Mouse (Mus musculus) MEL (cell line): ENCODE results near the gene Fabp7.

Source experiments
- CTCF ChIP-seq, 3 experiments: IDR thresholded peaks in 2 of 3; conservative IDR thresholded peaks in 1 of 3; 2 replicates each; pipeline ENCODE4 v1.5.1; 2011 to 2012; ENCODE audit warnings: low read length in 3 of 3, low read depth in 2 of 3, mild to moderate bottlenecking in 2 of 3, improper control_type of control experiment in 1 of 3, inconsistent platforms in 1 of 3, mixed read lengths in 1 of 3, moderate library complexity in 1 of 3; ENCODE audit not compliant: control insufficient read depth in 1 of 3, insufficient read depth in 1 of 3, poor library complexity in 1 of 3, severe bottlenecking in 1 of 3
- E2F4 ChIP-seq: IDR thresholded peaks from 2 replicates; pipeline ENCODE4 v1.6.1; 2011; ENCODE audit warnings: low read depth, low read length, improper control_type of control experiment, borderline replicate concordance
- ELF1 ChIP-seq: IDR thresholded peaks from 2 replicates; pipeline ENCODE4 v1.6.1; 2014; ENCODE audit warnings: low read depth, mild to moderate bottlenecking, inconsistent platforms, low read length, improper control_type of control experiment, moderate library complexity
- ETS1 ChIP-seq: IDR thresholded peaks from 2 replicates; pipeline ENCODE4 v1.6.1; 2012; ENCODE audit warnings: low read depth, mild to moderate bottlenecking, inconsistent platforms, low read length, improper control_type of control experiment, moderate library complexity
- HCFC1 ChIP-seq: IDR thresholded peaks from 2 replicates; pipeline ENCODE4 v1.6.1; 2012; ENCODE audit warnings: low read depth, mild to moderate bottlenecking, inconsistent platforms, low read length, improper control_type of control experiment, moderate library complexity
- KAT2A ChIP-seq: conservative IDR thresholded peaks from 2 replicates; pipeline ENCODE4 v1.6.1; 2012; ENCODE audit warnings: low read depth, low read length, improper control_type of control experiment, inconsistent platforms
- MYB ChIP-seq: IDR thresholded peaks from 2 replicates; pipeline ENCODE4 v1.6.1; 2011; ENCODE audit warnings: mild to moderate bottlenecking, low read depth, low read length, improper control_type of control experiment
- POLR2A ChIP-seq, 2 experiments: IDR thresholded peaks; 2 replicates each; pipeline ENCODE4 v1.6.1; 2011 to 2012; ENCODE audit warnings: low read length in 2 of 2, mild to moderate bottlenecking in 2 of 2, control low read depth in 1 of 2, improper control_type of control experiment in 1 of 2, low read depth in 1 of 2, moderate library complexity in 1 of 2; ENCODE audit not compliant: control insufficient read depth in 1 of 2, insufficient read depth in 1 of 2, poor library complexity in 1 of 2
- POLR2AphosphoS2 ChIP-seq: IDR thresholded peaks from 2 replicates; pipeline ENCODE4 v1.6.1; 2011; ENCODE audit warnings: low read length, improper control_type of control experiment
- RCOR1 ChIP-seq: IDR thresholded peaks from 2 replicates; pipeline ENCODE4 v1.6.1; 2012; ENCODE audit warnings: low read depth, mild to moderate bottlenecking, inconsistent platforms, low read length, improper control_type of control experiment
- SMC3 ChIP-seq: IDR thresholded peaks from 2 replicates; pipeline ENCODE4 v1.6.1; 2011; ENCODE audit warnings: low read depth, low read length, improper control_type of control experiment
- TCF12 ChIP-seq: IDR thresholded peaks from 2 replicates; pipeline ENCODE4 v1.6.1; 2014; ENCODE audit warnings: low read depth, mild to moderate bottlenecking, inconsistent platforms, low read length, improper control_type of control experiment, moderate library complexity
- ZKSCAN1 ChIP-seq: IDR thresholded peaks from 2 replicates; pipeline ENCODE4 v1.6.1; 2012; ENCODE audit warnings: low read depth, mild to moderate bottlenecking, inconsistent platforms, low read length, improper control_type of control experiment, moderate library complexity
- ZNF384 ChIP-seq: IDR thresholded peaks from 2 replicates; pipeline ENCODE4 v1.6.1; 2012; ENCODE audit warnings: low read depth, mild to moderate bottlenecking, inconsistent platforms, low read length, improper control_type of control experiment

GRCm38 (mm10) chr10:57795542-57795941, 10.9 kb downstream of the Fabp7 start:
- TF ChIP-seq ZKSCAN1 (no peak), RCOR1 (no peak), ELF1 (no peak), CTCF (IDR thresholded peaks at IDR 0.05 in 2 of 3, conservative IDR thresholded peaks at IDR 0.05 in 1 of 3; ENCODE audit: control insufficient read depth in 1 of 3, insufficient read depth in 1 of 3, low read depth in 2 of 3, low read length in 3 of 3, poor library complexity in 1 of 3, severe bottlenecking in 1 of 3) (no peak), E2F4 (no peak), POLR2A (IDR thresholded peaks at IDR 0.05; ENCODE audit: control insufficient read depth in 1 of 2, insufficient read depth in 1 of 2, low read depth in 1 of 2, low read length in 2 of 2, poor library complexity in 1 of 2) (no peak), HCFC1 (no peak), ZNF384 (no peak), ETS1 (no peak), POLR2AphosphoS2 (no peak), KAT2A (no peak), TCF12 (no peak), SMC3 (no peak), MYB (no peak)
